Mouse (Mus musculus) cortical plate, adult 2 months (tissue): ENCODE measurements around the gene Kbtbd3.

ENCODE experiments used
- CTCF ChIP-seq: fragments of 200-500 bp; IDR thresholded peaks from 2 replicates; pipeline ENCODE4 v1.5.1; 2011; ENCODE audit warnings: mild to moderate bottlenecking, control low read depth, low read length; ENCODE audit not compliant: insufficient read depth; ENCODE audit errors: extremely low read depth
- POLR2A ChIP-seq: fragments of 200-500 bp; IDR thresholded peaks from 2 replicates; pipeline ENCODE4 v1.6.1; 2011; ENCODE audit warnings: mild to moderate bottlenecking, low read length, control low read depth; ENCODE audit not compliant: insufficient read depth; ENCODE audit errors: extremely low read depth

- TF ChIP-seq POLR2A (no peak), CTCF (no peak)
Observed at GRCm38 (mm10) chr9:4318939-4319721, 9.5 kb downstream of the Kbtbd3 start.
